Mouse (Mus musculus) ES-E14 (cell line): ENCODE results near the gene 6030458C11Rik. TPM values are rescaled to one million over a fixed set of nuclear protein-coding genes. Genes with fewer than 3 reads are reported as not detected.

ENCODE experiments used
- DNase-seq: peaks from one replicate; pipeline ENCODE4 v3.0.0-alpha.2; 2013; ENCODE audit warnings: low read depth, low spot score
- H3K27ac ChIP-seq: 2 replicates; pipeline ENCODE4 v1.5.1; 2012; ENCODE audit warnings: low read depth, mild to moderate bottlenecking, low read length, moderate library complexity, mixed read lengths; ENCODE audit not compliant: poor library complexity, insufficient read depth, severe bottlenecking
- H3K36me3 ChIP-seq: 2 replicates; pipeline ENCODE4 v1.6.1; 2012; ENCODE audit warnings: mild to moderate bottlenecking, low read length, moderate library complexity, mixed read lengths; ENCODE audit not compliant: control insufficient read depth, poor library complexity, insufficient read depth, severe bottlenecking
- H3K4me1 ChIP-seq, 2 experiments: fragments of 150-350 bp in 1 of 2; sonication (generic) in 1 of 2; 2 replicates each; pipeline ENCODE4 v1.6.1; 2012; ENCODE audit warnings: low read length in 2 of 2, mild to moderate bottlenecking in 1 of 2, mixed read lengths in 1 of 2; ENCODE audit not compliant: control insufficient read depth in 2 of 2, insufficient read depth in 2 of 2, poor library complexity in 1 of 2
- H3K4me3 ChIP-seq, 2 experiments: fragments of 150-350 bp in 1 of 2; sonication (generic) in 1 of 2; 2 replicates each; pipeline ENCODE4 v1.5.1; 2012; ENCODE audit warnings: low read length in 2 of 2, low read depth in 1 of 2, mild to moderate bottlenecking in 1 of 2, mixed read lengths in 1 of 2; ENCODE audit not compliant: insufficient read depth in 1 of 2, poor library complexity in 1 of 2, severe bottlenecking in 1 of 2
- H3K9ac ChIP-seq: 2 replicates; pipeline ENCODE4 v1.6.1; 2012; ENCODE audit warnings: low read depth, mild to moderate bottlenecking, low read length, mixed read lengths; ENCODE audit not compliant: poor library complexity, insufficient read depth, severe bottlenecking
- H3K9me3 ChIP-seq: fragments of 150-350 bp; sonication (generic); 2 replicates; pipeline ENCODE4 v1.6.1; 2012; ENCODE audit warnings: low read depth, mild to moderate bottlenecking, low read length; ENCODE audit not compliant: control insufficient read depth, insufficient read depth
- CHD2 ChIP-seq: IDR thresholded peaks from 2 replicates; pipeline ENCODE4 v1.6.1; 2014; ENCODE audit warnings: mild to moderate bottlenecking, low read depth, low read length, inconsistent platforms
- HCFC1 ChIP-seq: IDR thresholded peaks from 2 replicates; pipeline ENCODE4 v1.6.1; 2012; ENCODE audit warnings: low read length, inconsistent platforms, borderline replicate concordance; ENCODE audit not compliant: insufficient read depth
- MAFK ChIP-seq: IDR thresholded peaks from 2 replicates; pipeline ENCODE4 v1.6.1; 2014; ENCODE audit warnings: mild to moderate bottlenecking, low read depth, low read length, inconsistent platforms; ENCODE audit not compliant: insufficient read depth
- ZC3H11A ChIP-seq: IDR thresholded peaks from 2 replicates; pipeline ENCODE4 v1.6.1; 2012; ENCODE audit warnings: low read depth, mild to moderate bottlenecking, inconsistent platforms, low read length, borderline replicate concordance
- ZNF384 ChIP-seq: IDR thresholded peaks from 2 replicates; pipeline ENCODE4 v1.6.1; 2012; ENCODE audit warnings: low read depth, low read length, inconsistent platforms
- in situ Hi-C, 2 experiments: fragments of 600-800 bp; cut with MboI; formaldehyde crosslinking; loops; one replicate each; pipeline ENCODE4 v1.15.1; 2025; ENCODE audit warnings: low sequenced_read_pairs in 2 of 2, inconsistent platforms in 1 of 2; ENCODE audit not compliant: unreplicated experiment in 2 of 2
- total RNA-seq: library from RNA; depleted of rRNA; stranded (reverse); fragments of 300-350 nt; gene quantifications from 2 replicates; pipeline ENCODE4 v1.2.3, GENCODE M21; 2012

Gene 6030458C11Rik
- total RNA-seq, 1 experiment, result 26.4 TPM

- H3K36me3 ChIP-seq, result peaks cover 43% of the 10 kb centered on the region
- in situ Hi-C loops, result no loop called here
- H3K9ac ChIP-seq, result peak overlapping the region; percentile 60
- H3K27ac ChIP-seq, result peak overlapping the region; percentile 5; the same call in 1 of the 2 replicates
- H3K4me1 ChIP-seq, result no peaks in the 10 kb centered on the region; a peak in 1 of 4 replicates
- no peaks in the 10 kb centered on the region for H3K9me3 ChIP-seq
- peak overlapping the region; percentile 62 to 65 for H3K4me3 ChIP-seq
- TF ChIP-seq HCFC1 (no peak), MAFK (no peak), CHD2 (no peak), ZNF384 (no peak), ZC3H11A (no peak)
- DNase-seq, result no peak
Measured at GRCm38 (mm10) chr15:12834231-12834630, 9.8 kb upstream of the 6030458C11Rik start.

DNA sequence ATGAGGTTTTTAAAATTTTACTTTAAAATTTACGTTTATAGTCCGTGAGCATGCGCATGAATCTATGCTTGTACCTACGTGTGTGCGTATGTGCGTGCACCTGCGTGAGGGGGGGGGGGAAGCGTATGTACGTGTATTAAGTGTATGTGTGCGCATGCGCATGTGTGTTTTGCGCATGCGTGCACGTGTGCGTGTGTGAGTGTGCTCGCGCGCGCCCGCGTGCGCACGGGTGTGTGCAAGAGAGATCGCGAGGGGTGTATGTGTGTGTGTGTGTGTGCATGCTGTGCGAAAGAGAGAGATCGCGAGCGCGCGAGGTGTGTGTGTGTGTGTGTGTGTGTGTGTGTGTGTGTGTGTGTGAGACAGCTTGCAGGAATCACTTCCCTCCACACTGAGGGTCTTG is 8.9 kb upstream of the 6030458C11Rik start:
- Histone ChIP-seq H3K27ac (peak overlapping the region; percentile 5; the same call in 1 of the 2 replicates), H3K4me1 (no peaks in the 10 kb centered on the region; a peak in 1 of 4 replicates), H3K36me3 (peaks cover 45% of the 10 kb centered on the region), H3K9ac (peak overlapping the region; percentile 60), H3K9me3 (no peaks in the 10 kb centered on the region), H3K4me3 (peak overlapping the region; percentile 62 to 65)
- no peak; the same call in 1 of the 2 replicates for TF ChIP-seq HCFC1
- TF ChIP-seq CHD2, result no peak
- no peak for TF ChIP-seq ZC3H11A
- no peak for TF ChIP-seq ZNF384
- TF ChIP-seq MAFK, result no peak
- in situ Hi-C loops, result no loop called here
- DNase-seq, result no peak

GRCm38 (mm10) chr15:12832599-12832998 is 8.2 kb upstream of the 6030458C11Rik start:
- Histone ChIP-seq H3K9me3 (no peaks in the 10 kb centered on the region), H3K36me3 (peaks cover 42% of the 10 kb centered on the region), H3K9ac (peak overlapping the region; percentile 18; the same call in 1 of the 2 replicates), H3K4me3 (peak overlapping the region in 1 of 2 experiments; percentile 65; a peak in 1 of 4 replicates), H3K4me1 (no peaks in the 10 kb centered on the region; a peak in 1 of 4 replicates), H3K27ac (no peak overlapping the region)
- in situ Hi-C loops, result no loop called here
- no peak for DNase-seq
- no peak for TF ChIP-seq ZNF384
- TF ChIP-seq HCFC1, result no peak
- no peak for TF ChIP-seq CHD2
- TF ChIP-seq ZC3H11A, result no peak
- TF ChIP-seq MAFK, result no peak

DNA sequence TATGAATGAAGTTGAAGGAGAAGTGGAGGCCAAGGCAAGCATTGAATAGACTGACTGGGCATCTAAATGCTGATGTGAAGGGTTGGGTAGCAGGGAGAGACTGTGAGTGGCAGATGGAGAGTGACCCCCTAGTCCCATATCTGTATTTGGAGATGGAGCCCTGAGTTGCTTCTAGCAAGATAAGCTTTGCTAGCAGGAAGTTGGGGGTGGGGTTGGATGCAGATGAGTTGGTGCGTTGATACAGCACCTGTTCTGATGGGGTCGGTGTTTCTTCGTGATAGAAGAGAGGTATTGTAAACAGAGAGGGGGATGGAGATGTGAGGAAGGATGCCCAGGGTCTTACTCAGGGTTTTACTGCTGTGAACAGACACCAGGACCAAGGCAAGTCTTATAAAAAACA is 5.4 kb upstream of the 6030458C11Rik start:
- no peak overlapping the region for H3K4me3 ChIP-seq
- TF ChIP-seq ZNF384 (no peak), ZC3H11A (no peak), CHD2 (no peak), MAFK (no peak), HCFC1 (no peak)
- no peak for DNase-seq
- no peak overlapping the region for H3K27ac ChIP-seq
- no peak overlapping the region for H3K9ac ChIP-seq
- H3K36me3 ChIP-seq, result peaks cover 32% of the 10 kb centered on the region
- no peaks in the 10 kb centered on the region for H3K9me3 ChIP-seq
- in situ Hi-C loops, result no loop called here
- peaks cover 0 to 8% of the 10 kb centered on the region in 2 experiments; a peak in 1 of 4 replicates for H3K4me1 ChIP-seq

GRCm38 (mm10) chr15:12825408-12825807 is 959 bp upstream of the 6030458C11Rik start:
- H3K27ac ChIP-seq, result no peak overlapping the region
- in situ Hi-C loops, result no loop called here

More at GRCm38 (mm10) chr15:12825408-12825807, 959 bp upstream of the 6030458C11Rik start:
- peaks cover 2 to 10% of the 10 kb centered on the region in 2 experiments; a peak in 1 of 4 replicates for H3K4me1 ChIP-seq
- peak overlapping the region; percentile 90 for H3K9ac ChIP-seq
- no peaks in the 10 kb centered on the region for H3K9me3 ChIP-seq
- TF ChIP-seq HCFC1 (no peak), MAFK (no peak), ZC3H11A (no peak), CHD2 (no peak), ZNF384 (no peak)
- no peak for DNase-seq
- H3K36me3 ChIP-seq, result peaks cover 32% of the 10 kb centered on the region
- peak overlapping the region; percentile 87 to 98 for H3K4me3 ChIP-seq
